Mouse (Mus musculus): ENCODE measurements around the gene Tmem191c.

The Tmem191c gene

DNA sequence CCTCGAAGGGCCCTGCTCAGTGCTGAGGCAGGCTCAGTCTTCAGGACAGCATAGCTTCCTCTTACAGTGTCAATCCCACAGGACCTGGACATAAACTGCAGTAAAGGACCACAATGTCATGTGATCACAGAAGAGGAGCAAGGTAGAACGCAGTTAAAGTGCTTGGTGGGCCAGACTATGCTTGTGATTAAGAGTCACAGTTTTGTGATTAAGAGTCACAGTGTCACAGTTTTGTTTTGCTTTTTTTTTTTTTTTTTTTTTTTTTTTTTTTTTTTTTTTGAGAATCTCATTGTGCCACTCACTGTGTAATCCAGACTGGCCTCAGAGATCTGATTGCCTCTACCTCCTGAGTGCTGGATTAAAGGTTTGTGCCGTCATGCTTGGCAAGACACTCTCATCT is 9.8 kb upstream of the Tmem191c start:
- no peak for DNase-seq (ENCODE audit: low spot score)

DNA sequence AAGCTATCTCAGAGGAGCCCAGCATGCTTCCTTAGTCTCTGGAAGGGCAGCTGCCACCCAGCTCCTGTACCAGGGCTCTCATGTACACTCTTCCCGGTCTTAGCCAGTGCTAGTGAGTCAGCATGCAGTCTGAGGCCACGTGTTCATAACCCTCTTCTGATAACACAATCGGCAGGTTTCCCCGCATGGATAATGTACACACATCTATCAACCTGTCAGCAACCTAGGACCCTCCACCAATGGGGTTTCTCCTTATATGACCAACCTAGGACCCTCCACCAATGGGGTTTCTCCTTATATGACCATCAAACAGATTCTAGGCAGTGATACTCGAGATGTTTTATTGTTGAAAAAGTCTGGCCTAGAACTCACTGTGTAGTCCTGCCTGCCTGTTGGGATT is 7.9 kb upstream of the Tmem191c start:
- DNase-seq (ENCODE audit: low spot score) = no peak

GRCm38 (mm10) chr16:17269872-17270271 is 6.0 kb upstream of the Tmem191c start:
- no peak for DNase-seq (ENCODE audit: low spot score)

- peak; percentile 47 for DNase-seq (ENCODE audit: low spot score)
These were observed 4.8 kb upstream of the Tmem191c start for GRCm38 (mm10) chr16:17271124-17271523.

- no peak for DNase-seq (ENCODE audit: low spot score)
These were observed 4.0 kb upstream of the Tmem191c start for GRCm38 (mm10) chr16:17271856-17272255.

DNA sequence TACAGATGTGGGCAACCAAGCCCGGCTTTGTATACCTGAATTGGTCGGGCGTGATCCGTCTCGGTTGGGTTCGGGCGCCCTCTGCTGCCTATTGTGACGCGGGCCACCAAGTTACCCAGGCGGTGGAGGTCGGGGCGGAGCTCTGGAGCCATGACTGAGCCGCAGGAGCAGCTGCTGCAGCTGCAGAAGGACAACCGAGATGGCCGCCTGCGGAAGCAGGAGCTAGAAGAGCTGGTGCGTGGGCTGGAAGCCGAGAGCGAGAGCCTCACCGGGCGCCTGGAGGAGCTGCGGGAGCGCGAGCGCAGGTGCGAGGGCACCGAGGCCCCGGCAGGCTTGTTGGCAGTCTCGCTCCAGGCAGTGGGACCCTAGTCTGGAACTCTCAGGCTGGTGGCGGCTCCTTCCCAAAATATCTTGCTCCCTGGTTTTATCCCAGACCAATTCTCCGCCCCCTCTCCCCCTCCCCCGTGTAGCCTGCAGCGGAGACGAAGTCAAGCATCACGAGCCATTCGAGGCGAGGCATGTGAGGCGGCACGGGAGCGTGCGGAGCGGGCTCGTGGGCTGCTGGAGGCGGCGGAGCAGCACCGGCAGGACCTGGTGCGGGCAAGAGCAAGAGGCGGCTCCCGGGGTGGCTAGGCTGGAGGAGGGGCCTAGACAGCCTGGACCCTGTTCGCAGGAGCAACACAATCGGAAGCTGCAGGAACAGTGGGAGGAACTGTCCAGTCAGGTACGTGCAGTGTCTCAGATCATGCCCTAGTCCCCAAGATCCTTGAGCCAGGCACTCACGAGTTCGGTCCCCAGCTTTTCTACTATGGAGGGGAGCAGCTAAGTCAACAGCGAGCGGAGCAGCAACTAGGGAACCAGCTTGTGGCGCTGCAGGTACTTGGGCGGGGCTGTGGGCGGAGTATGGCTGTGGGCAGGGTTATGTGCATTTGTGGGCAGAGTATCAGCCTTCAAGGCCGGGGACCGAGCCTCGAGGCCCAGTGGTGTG is 581 bp downstream of the Tmem191c start:
- peak; percentile 93 for DNase-seq (ENCODE audit: low spot score)

GRCm38 (mm10) chr16:17277342-17278211 is 1.7 kb downstream of the Tmem191c start:
- DNase-seq (ENCODE audit: low spot score) = no peak

- no peak for DNase-seq (ENCODE audit: low spot score)
These were observed 4.6 kb downstream of the Tmem191c start for GRCm38 (mm10) chr16:17280471-17280870.

DNA sequence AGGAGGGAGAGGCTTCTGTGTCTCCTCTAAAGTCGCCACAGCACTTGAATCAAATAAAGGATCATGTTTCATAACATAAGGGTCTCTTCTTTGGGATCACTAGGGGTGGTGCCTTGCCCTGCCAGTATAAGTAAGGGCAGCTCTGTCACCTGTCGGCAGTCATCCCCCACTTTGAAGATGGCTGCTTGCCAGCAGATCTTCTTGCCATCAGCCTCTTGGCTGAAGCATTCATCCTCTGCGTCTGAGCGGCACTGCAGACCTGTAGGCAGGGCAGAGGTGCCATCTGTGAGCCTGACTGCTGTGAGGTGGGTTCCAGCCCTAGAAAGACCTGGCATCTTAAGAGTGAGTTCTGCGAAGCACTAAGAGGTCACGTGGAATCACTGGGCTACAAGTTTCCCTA is 7.3 kb downstream of the Tmem191c start:
- DNase-seq (ENCODE audit: low spot score) = no peak

DNA sequence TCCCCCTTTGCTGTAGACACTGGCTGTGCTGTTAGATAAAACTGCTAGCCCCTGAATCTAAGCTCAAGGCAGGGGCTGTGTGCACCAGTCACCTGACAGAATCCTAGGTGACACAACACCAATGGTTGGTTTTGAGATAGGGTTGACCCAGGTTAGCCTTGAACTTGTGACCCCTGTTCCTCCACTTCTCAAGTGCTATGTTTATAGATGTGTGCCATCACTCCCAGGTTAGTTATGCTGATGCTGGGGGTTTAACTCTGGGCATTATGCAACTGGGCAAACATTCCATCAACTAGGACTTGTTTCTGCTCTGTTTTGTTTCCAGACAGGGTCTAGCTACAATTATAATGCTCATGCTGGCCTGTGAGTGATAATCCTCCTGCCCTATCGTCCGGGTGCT is 11.2 kb downstream of the Tmem191c start:
- no peak for DNase-seq (ENCODE audit: low spot score)

GRCm38 (mm10) chr16:17291016-17291415 is 15.1 kb downstream of the Tmem191c start:
- DNase-seq (ENCODE audit: low spot score) = no peak

- peak; percentile 74 for DNase-seq (ENCODE audit: low spot score)
These were observed 16.9 kb downstream of the Tmem191c start for GRCm38 (mm10) chr16:17292751-17293150.

DNA sequence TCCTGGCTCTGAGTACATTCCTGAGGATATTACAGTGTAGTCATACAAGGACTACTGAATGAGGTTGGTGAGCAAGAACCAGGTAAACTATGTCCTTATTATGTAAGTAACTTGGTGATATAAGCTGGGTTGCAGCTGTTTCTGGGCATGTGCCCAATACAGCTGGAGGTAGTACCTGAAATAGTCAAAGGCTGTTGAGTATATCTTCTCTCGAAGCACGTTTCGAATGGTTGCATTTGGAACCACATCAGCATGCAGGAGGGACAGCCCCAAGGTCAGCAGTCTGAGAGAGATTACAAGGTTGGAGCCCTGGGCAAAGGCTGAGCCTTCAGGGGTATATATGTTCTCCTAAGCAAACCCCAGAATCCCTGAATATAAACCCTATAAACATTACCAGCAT is 24.9 kb downstream of the Tmem191c start:
- DNase-seq (ENCODE audit: low spot score) = no peak

- no peak for DNase-seq (ENCODE audit: low spot score)
These were observed 27.8 kb downstream of the Tmem191c start for GRCm38 (mm10) chr16:17303521-17304245.

DNA sequence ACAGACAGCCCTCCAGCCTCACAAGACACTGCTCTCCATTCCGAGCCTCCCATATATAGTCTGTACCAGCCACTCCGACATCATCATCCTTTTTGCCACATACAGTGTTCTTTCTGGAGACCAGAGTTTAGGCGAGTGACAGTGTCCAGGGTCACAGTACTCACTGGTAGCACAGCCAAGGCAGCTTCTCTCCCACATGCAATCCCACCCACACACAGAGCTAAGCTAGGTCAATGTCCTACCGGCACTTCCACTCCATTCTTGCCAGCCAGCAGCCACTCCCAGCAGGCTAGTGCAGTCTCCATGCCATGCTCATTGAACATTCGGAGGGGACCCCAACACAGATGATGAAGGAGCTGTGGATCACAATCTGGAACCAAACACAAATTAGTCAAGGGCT is 31.6 kb downstream of the Tmem191c start:
- DNase-seq (ENCODE audit: low spot score) = no peak

DNA sequence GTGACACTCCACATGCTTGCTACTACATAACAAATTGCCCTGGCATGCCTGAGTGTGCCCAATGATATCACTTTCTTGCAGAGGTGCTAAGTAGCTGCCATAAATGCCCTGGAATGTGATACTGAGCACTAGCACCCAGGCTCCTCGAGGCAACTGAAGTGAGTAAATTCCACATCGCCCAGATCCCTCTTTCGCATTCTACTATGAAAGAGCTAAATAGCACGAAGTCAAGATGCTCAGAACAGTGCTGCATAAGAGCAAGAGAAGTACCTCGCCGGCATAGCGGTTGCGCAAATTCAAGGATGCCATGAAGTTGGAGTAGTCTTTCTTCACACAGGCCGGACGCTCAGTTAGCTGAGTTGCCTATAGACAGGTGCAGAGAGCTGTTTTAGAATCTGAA is 33.2 kb downstream of the Tmem191c start:
- DNase-seq (ENCODE audit: low spot score) = no peak

DNA sequence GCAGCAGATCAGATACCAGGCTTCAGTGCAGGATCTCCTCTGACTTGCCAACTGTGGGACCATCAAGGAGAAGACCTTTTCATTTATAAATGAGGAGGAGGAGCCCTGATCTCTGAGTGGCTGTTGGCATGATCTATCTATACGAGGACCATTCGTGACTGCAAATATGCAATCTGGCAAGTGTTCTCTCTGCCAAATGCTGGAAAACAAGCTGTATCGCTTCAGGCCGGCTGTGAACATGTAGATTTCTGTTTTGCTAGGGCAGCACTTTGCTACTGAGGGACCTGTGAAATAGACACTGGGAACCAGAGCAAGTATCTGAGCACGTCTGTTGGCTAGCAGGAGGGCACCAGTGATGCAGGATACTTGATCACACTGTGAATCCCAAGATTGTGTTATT is 36.7 kb downstream of the Tmem191c start:
- no peak for DNase-seq (ENCODE audit: low spot score)

GRCm38 (mm10) chr16:17316554-17316953 is 40.7 kb downstream of the Tmem191c start:
- DNase-seq (ENCODE audit: low spot score) = peak; percentile 50

DNA sequence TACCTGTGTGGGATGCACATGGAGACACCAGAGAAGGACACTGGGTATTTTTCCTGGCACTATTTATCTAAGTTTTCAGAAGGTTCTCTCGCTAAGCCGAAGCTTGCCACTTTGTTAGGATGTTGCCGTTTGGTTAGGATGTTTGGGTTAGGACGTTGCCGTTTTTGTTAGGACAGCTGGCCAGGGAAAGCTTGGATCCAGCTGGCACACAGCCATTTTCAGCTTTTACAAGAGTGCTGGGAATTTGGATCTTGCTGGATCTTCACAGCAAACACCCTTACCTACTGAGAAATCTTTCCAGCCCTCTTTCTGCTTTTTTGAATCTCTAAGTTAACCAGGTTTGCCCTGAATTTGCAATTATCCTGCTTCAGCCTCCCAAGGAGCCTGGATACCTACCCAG is 45.6 kb downstream of the Tmem191c start:
- DNase-seq (ENCODE audit: low spot score) = peak; percentile 7

GRCm38 (mm10) chr16:17324745-17325144 is 48.9 kb downstream of the Tmem191c start:
- no peak for DNase-seq (ENCODE audit: low spot score)

- DNase-seq (ENCODE audit: low spot score) = no peak
These were observed 50.2 kb downstream of the Tmem191c start for GRCm38 (mm10) chr16:17326064-17326463.

Data from adipocyte (in vitro differentiated cells).